Mouse (Mus musculus) testis, adult 2 months (tissue): ENCODE measurements around the gene Shld2.

Experiments used
- CTCF ChIP-seq: fragments of 200-500 bp; IDR thresholded peaks from 2 replicates; pipeline ENCODE4 v1.5.1; 2012; ENCODE audit warnings: low read depth, mild to moderate bottlenecking, inconsistent platforms, low read length, moderate library complexity; ENCODE audit not compliant: control insufficient read depth, insufficient read depth, insufficient replicate concordance
- POLR2A ChIP-seq: fragments of 200-500 bp; IDR thresholded peaks from 2 replicates; pipeline ENCODE4 v1.6.1; 2012; ENCODE audit warnings: low read depth, mild to moderate bottlenecking, inconsistent platforms, low read length, moderate library complexity; ENCODE audit not compliant: control insufficient read depth

GRCm38 (mm10) chr14:34225986-34226385 is 84.3 kb downstream of the Shld2 start:
- TF ChIP-seq CTCF = no peak
- TF ChIP-seq POLR2A = no peak
